Mouse (Mus musculus) embryonic facial prominence, embryonic 14.5 days (tissue): ENCODE results near the gene Gpr156. TPM values are rescaled to one million over a fixed set of nuclear protein-coding genes. Genes with fewer than 3 reads are reported as not detected.
A peak's percentile ranks its signal among the peaks of the same experiment; 100 is the strongest.

ENCODE experiments used
- ATAC-seq: fragments of 200-750 bp; cut with Nextera tagmentation; 2 replicates; pipeline ENCODE4 v1.8.0; 2017; ENCODE audit warnings: low read depth, moderate number of reproducible peaks, moderate TSS enrichment
- DNase-seq: peaks from one replicate; pipeline ENCODE4 v3.0.0-alpha.2; 2015; ENCODE audit warnings: low spot score
- H3K27ac ChIP-seq: fragments of 300-500 bp; sonication (generic); replicated peaks from 2 replicates; pipeline ENCODE4 v1.5.1; 2014; ENCODE audit warnings: low read depth, mild to moderate bottlenecking, low read length, moderate library complexity
- H3K27me3 ChIP-seq: fragments of 300-500 bp; sonication (generic); replicated peaks from 2 replicates; pipeline ENCODE4 v1.6.1; 2014; ENCODE audit warnings: low read length; ENCODE audit not compliant: control insufficient read depth, insufficient read depth
- H3K36me3 ChIP-seq: fragments of 300-500 bp; sonication (generic); 2 replicates; pipeline ENCODE4 v1.6.1; 2014; ENCODE audit warnings: low read length, mixed read lengths; ENCODE audit not compliant: control insufficient read depth, insufficient read depth
- H3K4me1 ChIP-seq: fragments of 300-500 bp; sonication (generic); 2 replicates; pipeline ENCODE4 v1.6.1; 2014; ENCODE audit warnings: antibody characterized with exemption, low read length; ENCODE audit not compliant: control insufficient read depth, insufficient read depth
- H3K4me2 ChIP-seq: fragments of 300-500 bp; sonication (generic); 2 replicates; pipeline ENCODE4 v1.6.1; 2014; ENCODE audit warnings: low read depth, mild to moderate bottlenecking, low read length, moderate library complexity, mixed read lengths
- H3K4me3 ChIP-seq: fragments of 300-500 bp; sonication (generic); 2 replicates; pipeline ENCODE4 v1.5.1; 2014; ENCODE audit warnings: low read depth, mild to moderate bottlenecking, low read length
- H3K9ac ChIP-seq: fragments of 300-500 bp; sonication (generic); 2 replicates; pipeline ENCODE4 v1.6.1; 2014; ENCODE audit warnings: low read depth, mild to moderate bottlenecking, low read length, moderate library complexity, mixed read lengths
- H3K9me3 ChIP-seq: fragments of 300-500 bp; sonication (generic); 2 replicates; pipeline ENCODE4 v1.6.1; 2016; ENCODE audit warnings: low read length; ENCODE audit not compliant: control insufficient read depth
- WGBS: fragments of 180-500 bp; shearing (Covaris S2); extraction: QIAGEN DNeasy Blood & Tissue Kit; methylation state at CpG from one replicate; pipeline ENCODE4 v1.1.7; 2014; 5-methylcytosine and 5-hydroxymethylcytosine counted together
- polyA plus RNA-seq: library from polyadenylated mRNA; unstranded; fragments of >200 nt; fragmentation: Nextera tagmentation; extraction: Ambion mirVana; gene quantifications from 2 replicates; pipeline ENCODE4 v1.2.1, GENCODE M21; 2014

The Gpr156 gene
- polyA plus RNA-seq, 1 experiment from 2014 or later: 0.77 TPM

GRCm38 (mm10) chr16:37994647-37995046 is 78.4 kb downstream of the Gpr156 start:
- H3K36me3 ChIP-seq: no peaks in the 10 kb centered on the region
- peak; percentile 84 for DNase-seq
- H3K4me2 ChIP-seq: peak overlapping the region; percentile 36; the same call in 1 of the 2 replicates
- H3K4me1 ChIP-seq: 0 out of 2 replicates have a peak, but pooled peaks cover 3% of the 10 kb centered on the region
- WGBS: 8% methylated on average over 12 of the region's 12 CpGs
- ATAC-seq: peak; percentile 46; the same call in 1 of the 2 replicates
- H3K27ac ChIP-seq: no peak overlapping the region
- H3K4me3 ChIP-seq: no peak overlapping the region
- no peaks in the 10 kb centered on the region for H3K27me3 ChIP-seq
- H3K9me3 ChIP-seq: no peaks in the 10 kb centered on the region
- H3K9ac ChIP-seq: no peak overlapping the region

- Histone ChIP-seq H3K27ac (no peak overlapping the region), H3K27me3 (no peaks in the 10 kb centered on the region), H3K4me1 (0 out of 2 replicates have a peak, but pooled peaks cover 3% of the 10 kb centered on the region), H3K4me2 (no peak overlapping the region), H3K4me3 (no peak overlapping the region), H3K36me3 (no peaks in the 10 kb centered on the region), H3K9me3 (no peaks in the 10 kb centered on the region), H3K9ac (no peak overlapping the region)
- no peak for DNase-seq
- no peak for ATAC-seq
- WGBS: 54% methylated on average over 4 of the region's 4 CpGs
Measured at GRCm38 (mm10) chr16:37997771-37998170, 81.5 kb downstream of the Gpr156 start.

- no peak overlapping the region for H3K4me2 ChIP-seq
- H3K4me3 ChIP-seq: no peak overlapping the region
- no peak for DNase-seq
- no peak overlapping the region for H3K27ac ChIP-seq
- H3K27me3 ChIP-seq: no peaks in the 10 kb centered on the region
- no peaks in the 10 kb centered on the region for H3K36me3 ChIP-seq
- 0 out of 2 replicates have a peak overlapping the region, but pooled peaks have one; percentile 5 for H3K9ac ChIP-seq
- 81% methylated on average over 1 of the region's 1 CpGs for WGBS
- no peaks in the 10 kb centered on the region for H3K4me1 ChIP-seq
- ATAC-seq: no peak
- H3K9me3 ChIP-seq: no peaks in the 10 kb centered on the region
Measured at GRCm38 (mm10) chr16:37999762-38000161, 83.5 kb downstream of the Gpr156 start.

- Histone ChIP-seq H3K4me1 (no peaks in the 10 kb centered on the region), H3K9me3 (no peaks in the 10 kb centered on the region), H3K9ac (0 out of 2 replicates have a peak overlapping the region, but pooled peaks have one; percentile 5), H3K4me3 (no peak overlapping the region), H3K36me3 (no peaks in the 10 kb centered on the region), H3K27ac (no peak overlapping the region), H3K4me2 (no peak overlapping the region), H3K27me3 (no peaks in the 10 kb centered on the region)
- WGBS: 37% methylated on average over 7 of the region's 7 CpGs
- peak; percentile 26 for DNase-seq
- no peak for ATAC-seq
Measured at GRCm38 (mm10) chr16:38000178-38000577, 83.9 kb downstream of the Gpr156 start.

- WGBS: 54% methylated on average over 2 of the region's 2 CpGs
- H3K36me3 ChIP-seq: no peaks in the 10 kb centered on the region
Measured at GRCm38 (mm10) chr16:38001766-38002165, 85.5 kb downstream of the Gpr156 start.

GRCm38 (mm10) chr16:38002485-38002884 is 86.2 kb downstream of the Gpr156 start:
- no peaks in the 10 kb centered on the region for H3K4me1 ChIP-seq
- no peak overlapping the region for H3K4me2 ChIP-seq
- no peak overlapping the region for H3K4me3 ChIP-seq
- no peaks in the 10 kb centered on the region for H3K27me3 ChIP-seq
- no peak overlapping the region for H3K27ac ChIP-seq
- no peaks in the 10 kb centered on the region for H3K9me3 ChIP-seq
- no peak for DNase-seq
- H3K36me3 ChIP-seq: no peaks in the 10 kb centered on the region
- H3K9ac ChIP-seq: no peak overlapping the region
- 81% methylated on average over 3 of the region's 3 CpGs for WGBS
- no peak for ATAC-seq

More at GRCm38 (mm10) chr16:38001766-38002165, 85.5 kb downstream of the Gpr156 start:
- Histone ChIP-seq H3K9me3 (no peaks in the 10 kb centered on the region), H3K27ac (no peak overlapping the region), H3K27me3 (no peaks in the 10 kb centered on the region), H3K4me1 (no peaks in the 10 kb centered on the region), H3K4me3 (no peak overlapping the region), H3K4me2 (no peak overlapping the region), H3K9ac (no peak overlapping the region)
- DNase-seq (no peak), ATAC-seq (no peak)

GRCm38 (mm10) chr16:38004486-38005020 is 88.3 kb downstream of the Gpr156 start:
- Histone ChIP-seq H3K4me2 (no peak overlapping the region), H3K4me3 (no peak overlapping the region), H3K4me1 (no peaks in the 10 kb centered on the region), H3K27ac (no peak overlapping the region), H3K9me3 (no peaks in the 10 kb centered on the region), H3K9ac (no peak overlapping the region), H3K27me3 (no peaks in the 10 kb centered on the region), H3K36me3 (no peaks in the 10 kb centered on the region)
- no peak for DNase-seq
- no peak for ATAC-seq
- 83% methylated on average over 17 of the region's 17 CpGs for WGBS

- no peak for ATAC-seq
- Histone ChIP-seq H3K9ac (no peak overlapping the region), H3K27ac (no peak overlapping the region), H3K4me2 (no peak overlapping the region), H3K4me3 (no peak overlapping the region), H3K36me3 (no peaks in the 10 kb centered on the region), H3K4me1 (no peaks in the 10 kb centered on the region), H3K9me3 (no peaks in the 10 kb centered on the region), H3K27me3 (no peaks in the 10 kb centered on the region)
- DNase-seq: no peak
- WGBS: 82% methylated on average over 10 of the region's 10 CpGs
Measured at GRCm38 (mm10) chr16:38005471-38005870, 89.2 kb downstream of the Gpr156 start.

GRCm38 (mm10) chr16:38008371-38008770 is 92.1 kb downstream of the Gpr156 start:
- Histone ChIP-seq H3K4me3 (no peak overlapping the region), H3K27ac (no peak overlapping the region), H3K27me3 (no peaks in the 10 kb centered on the region), H3K4me1 (no peaks in the 10 kb centered on the region), H3K4me2 (no peak overlapping the region), H3K9me3 (no peaks in the 10 kb centered on the region), H3K36me3 (no peaks in the 10 kb centered on the region), H3K9ac (no peak overlapping the region)
- DNase-seq (no peak), ATAC-seq (no peak)
- 81% methylated on average over 5 of the region's 5 CpGs for WGBS
